Mouse (Mus musculus): ENCODE measurements around the gene Mink1. TPM values are rescaled to one million over a fixed set of nuclear protein-coding genes. Genes with fewer than 3 reads are reported as not detected.
"Not testable (repeated sequence)": the region's sequence is repeated elsewhere in the genome, so short reads cannot be mapped to it uniquely, and the experiment has no call there.

The Mink1 gene
- polyA plus RNA-seq, 1 experiment from 2014 or later: 12.5 TPM

- Histone ChIP-seq H3K27ac (ENCODE audit: low read length) (no peak overlapping the region), H3K9ac (ENCODE audit: low read length) (no peak overlapping the region), H3K36me3 (ENCODE audit: control insufficient read depth, insufficient read depth, low read length) (no peaks in the 10 kb centered on the region; the same call in 1 of the 2 replicates), H3K4me1 (ENCODE audit: control insufficient read depth, insufficient read depth, low read length) (peaks cover 27% of the 10 kb centered on the region), H3K4me3 (replicated peaks; ENCODE audit: low read length) (no peak overlapping the region), H3K9me3 (replicated peaks; ENCODE audit: control insufficient read depth, low read length) (no peaks in the 10 kb centered on the region), H3K27me3 (ENCODE audit: control insufficient read depth, insufficient read depth, low read length) (no peaks in the 10 kb centered on the region), H3K4me2 (ENCODE audit: low read depth, low read length) (no peak overlapping the region)
- ATAC-seq (ENCODE audit: insufficient read depth, low FRiP score): no peak
- WGBS: 63% methylated on average over 7 of the region's 7 CpGs
These were observed 3.9 kb downstream of the Mink1 start for GRCm38 (mm10) chr11:70566586-70566985.

GRCm38 (mm10) chr11:70570614-70571013, 7.9 kb downstream of the Mink1 start:
- not testable (repeated sequence) for H3K27ac ChIP-seq (ENCODE audit: low read length); H3K9me3 ChIP-seq (replicated peaks; ENCODE audit: control insufficient read depth, low read length); H3K27me3 ChIP-seq (ENCODE audit: control insufficient read depth, insufficient read depth, low read length); H3K4me2 ChIP-seq (ENCODE audit: low read depth, low read length); H3K36me3 ChIP-seq (ENCODE audit: control insufficient read depth, insufficient read depth, low read length); ATAC-seq (ENCODE audit: insufficient read depth, low FRiP score); H3K4me3 ChIP-seq (replicated peaks; ENCODE audit: low read length); H3K9ac ChIP-seq (ENCODE audit: low read length)
- peaks cover 18% of the 10 kb centered on the region for H3K4me1 ChIP-seq (ENCODE audit: control insufficient read depth, insufficient read depth, low read length)
- WGBS: 88% methylated on average over 1 of the region's 1 CpGs

GRCm38 (mm10) chr11:70571641-70572040, 9.0 kb downstream of the Mink1 start:
- H3K36me3 ChIP-seq (ENCODE audit: control insufficient read depth, insufficient read depth, low read length): no peaks in the 10 kb centered on the region; the same call in 1 of the 2 replicates
- peak overlapping the region; percentile 33; the same call in 1 of the 2 replicates for H3K27ac ChIP-seq (ENCODE audit: low read length)
- no peak overlapping the region for H3K4me2 ChIP-seq (ENCODE audit: low read depth, low read length)
- H3K9ac ChIP-seq (ENCODE audit: low read length): no peak overlapping the region
- peaks cover 20% of the 10 kb centered on the region for H3K4me1 ChIP-seq (ENCODE audit: control insufficient read depth, insufficient read depth, low read length)
- no peaks in the 10 kb centered on the region for H3K9me3 ChIP-seq (replicated peaks; ENCODE audit: control insufficient read depth, low read length)
- no peak overlapping the region for H3K4me3 ChIP-seq (replicated peaks; ENCODE audit: low read length)
- WGBS: 84% methylated on average over 1 of the region's 1 CpGs
- no peak for ATAC-seq (ENCODE audit: insufficient read depth, low FRiP score)
- H3K27me3 ChIP-seq (ENCODE audit: control insufficient read depth, insufficient read depth, low read length): no peaks in the 10 kb centered on the region

GRCm38 (mm10) chr11:70572348-70572902, 9.7 kb downstream of the Mink1 start:
- no peaks in the 10 kb centered on the region for H3K27me3 ChIP-seq (ENCODE audit: control insufficient read depth, insufficient read depth, low read length)
- no peaks in the 10 kb centered on the region for H3K9me3 ChIP-seq (replicated peaks; ENCODE audit: control insufficient read depth, low read length)
- H3K36me3 ChIP-seq (ENCODE audit: control insufficient read depth, insufficient read depth, low read length): no peaks in the 10 kb centered on the region; the same call in 1 of the 2 replicates
- no peak overlapping the region for H3K9ac ChIP-seq (ENCODE audit: low read length)
- WGBS: 46% methylated on average over 5 of the region's 5 CpGs
- no peak overlapping the region for H3K4me2 ChIP-seq (ENCODE audit: low read depth, low read length)
- no peak overlapping the region for H3K4me3 ChIP-seq (replicated peaks; ENCODE audit: low read length)
- peaks cover 24% of the 10 kb centered on the region for H3K4me1 ChIP-seq (ENCODE audit: control insufficient read depth, insufficient read depth, low read length)
- no peak for ATAC-seq (ENCODE audit: insufficient read depth, low FRiP score)
- H3K27ac ChIP-seq (ENCODE audit: low read length): peak overlapping the region; percentile 67

- no peaks in the 10 kb centered on the region for H3K9me3 ChIP-seq (replicated peaks; ENCODE audit: control insufficient read depth, low read length)
- no peak overlapping the region; the same call in 1 of the 2 replicates for H3K27ac ChIP-seq (ENCODE audit: low read length)
- 70% methylated on average over 6 of the region's 6 CpGs for WGBS
- no peak for ATAC-seq (ENCODE audit: insufficient read depth, low FRiP score)
- H3K27me3 ChIP-seq (ENCODE audit: control insufficient read depth, insufficient read depth, low read length): no peaks in the 10 kb centered on the region
- H3K4me1 ChIP-seq (ENCODE audit: control insufficient read depth, insufficient read depth, low read length): peaks cover 38% of the 10 kb centered on the region
- H3K9ac ChIP-seq (ENCODE audit: low read length): peak overlapping the region; percentile 25; the same call in 1 of the 2 replicates
- H3K4me3 ChIP-seq (replicated peaks; ENCODE audit: low read length): no peak overlapping the region
- no peak overlapping the region for H3K4me2 ChIP-seq (ENCODE audit: low read depth, low read length)
- no peaks in the 10 kb centered on the region for H3K36me3 ChIP-seq (ENCODE audit: control insufficient read depth, insufficient read depth, low read length)
These were observed 11.2 kb downstream of the Mink1 start for GRCm38 (mm10) chr11:70573872-70574271.

- Histone ChIP-seq H3K27me3 (ENCODE audit: control insufficient read depth, insufficient read depth, low read length) (no peaks in the 10 kb centered on the region), H3K27ac (ENCODE audit: low read length) (peak overlapping the region; percentile 95), H3K36me3 (ENCODE audit: control insufficient read depth, insufficient read depth, low read length) (no peaks in the 10 kb centered on the region), H3K4me2 (ENCODE audit: low read depth, low read length) (no peak overlapping the region; the same call in 1 of the 2 replicates), H3K9ac (ENCODE audit: low read length) (peak overlapping the region; percentile 62), H3K4me3 (replicated peaks; ENCODE audit: low read length) (no peak overlapping the region), H3K4me1 (ENCODE audit: control insufficient read depth, insufficient read depth, low read length) (peaks cover 49% of the 10 kb centered on the region), H3K9me3 (replicated peaks; ENCODE audit: control insufficient read depth, low read length) (no peaks in the 10 kb centered on the region)
- 56% methylated on average over 3 of the region's 3 CpGs for WGBS
- 0 out of 2 replicates have a peak, but pooled peaks have one; percentile 55 for ATAC-seq (ENCODE audit: insufficient read depth, low FRiP score)
These were observed 14.5 kb downstream of the Mink1 start for GRCm38 (mm10) chr11:70577201-70577600.

GRCm38 (mm10) chr11:70578962-70579361, 16.3 kb downstream of the Mink1 start:
- Histone ChIP-seq H3K4me3 (replicated peaks; ENCODE audit: low read length) (no peak overlapping the region), H3K27ac (ENCODE audit: low read length) (peak overlapping the region; percentile 95), H3K9ac (ENCODE audit: low read length) (no peak overlapping the region), H3K4me2 (ENCODE audit: low read depth, low read length) (peak overlapping the region; percentile 31; the same call in 1 of the 2 replicates), H3K27me3 (ENCODE audit: control insufficient read depth, insufficient read depth, low read length) (no peaks in the 10 kb centered on the region), H3K36me3 (ENCODE audit: control insufficient read depth, insufficient read depth, low read length) (no peaks in the 10 kb centered on the region), H3K9me3 (replicated peaks; ENCODE audit: control insufficient read depth, low read length) (no peaks in the 10 kb centered on the region), H3K4me1 (ENCODE audit: control insufficient read depth, insufficient read depth, low read length) (peaks cover 62% of the 10 kb centered on the region)
- WGBS: 78% methylated on average over 6 of the region's 6 CpGs
- no peak for ATAC-seq (ENCODE audit: insufficient read depth, low FRiP score)

- H3K27me3 ChIP-seq (ENCODE audit: control insufficient read depth, insufficient read depth, low read length): no peaks in the 10 kb centered on the region
- peak overlapping the region; percentile 47; the same call in 1 of the 2 replicates for H3K9ac ChIP-seq (ENCODE audit: low read length)
- no peaks in the 10 kb centered on the region for H3K36me3 ChIP-seq (ENCODE audit: control insufficient read depth, insufficient read depth, low read length)
- H3K4me2 ChIP-seq (ENCODE audit: low read depth, low read length): peak overlapping the region; percentile 20; the same call in 1 of the 2 replicates
- H3K4me3 ChIP-seq (replicated peaks; ENCODE audit: low read length): no peak overlapping the region
- peaks cover 71% of the 10 kb centered on the region for H3K4me1 ChIP-seq (ENCODE audit: control insufficient read depth, insufficient read depth, low read length)
- ATAC-seq (ENCODE audit: insufficient read depth, low FRiP score): no peak
- H3K9me3 ChIP-seq (replicated peaks; ENCODE audit: control insufficient read depth, low read length): no peaks in the 10 kb centered on the region
- H3K27ac ChIP-seq (ENCODE audit: low read length): peak overlapping the region; percentile 95
- 59% methylated on average over 9 of the region's 9 CpGs for WGBS
These were observed 17.2 kb downstream of the Mink1 start for GRCm38 (mm10) chr11:70579710-70580357.

- H3K36me3 ChIP-seq (ENCODE audit: control insufficient read depth, insufficient read depth, low read length): no peaks in the 10 kb centered on the region
- ATAC-seq (ENCODE audit: insufficient read depth, low FRiP score): no peak
- H3K27ac ChIP-seq (ENCODE audit: low read length): peak overlapping the region; percentile 95
- H3K9me3 ChIP-seq (replicated peaks; ENCODE audit: control insufficient read depth, low read length): no peaks in the 10 kb centered on the region
- 42% methylated on average over 5 of the region's 5 CpGs for WGBS
- peak overlapping the region; percentile 20 for H3K4me2 ChIP-seq (ENCODE audit: low read depth, low read length)
- peak overlapping the region; percentile 47; the same call in 1 of the 2 replicates for H3K9ac ChIP-seq (ENCODE audit: low read length)
- peaks cover 76% of the 10 kb centered on the region for H3K4me1 ChIP-seq (ENCODE audit: control insufficient read depth, insufficient read depth, low read length)
- no peaks in the 10 kb centered on the region for H3K27me3 ChIP-seq (ENCODE audit: control insufficient read depth, insufficient read depth, low read length)
- no peak overlapping the region for H3K4me3 ChIP-seq (replicated peaks; ENCODE audit: low read length)
These were observed 17.7 kb downstream of the Mink1 start for GRCm38 (mm10) chr11:70580358-70580720.
